Mouse (Mus musculus) yolk sac, embryonic 10.5 days (tissue): ENCODE data around the gene Noc2l.

Experiments
- DNase-seq: peaks from one replicate; pipeline ENCODE4 v3.0.0-alpha.2; 2017; ENCODE audit warnings: low spot score

The Noc2l gene

DNA sequence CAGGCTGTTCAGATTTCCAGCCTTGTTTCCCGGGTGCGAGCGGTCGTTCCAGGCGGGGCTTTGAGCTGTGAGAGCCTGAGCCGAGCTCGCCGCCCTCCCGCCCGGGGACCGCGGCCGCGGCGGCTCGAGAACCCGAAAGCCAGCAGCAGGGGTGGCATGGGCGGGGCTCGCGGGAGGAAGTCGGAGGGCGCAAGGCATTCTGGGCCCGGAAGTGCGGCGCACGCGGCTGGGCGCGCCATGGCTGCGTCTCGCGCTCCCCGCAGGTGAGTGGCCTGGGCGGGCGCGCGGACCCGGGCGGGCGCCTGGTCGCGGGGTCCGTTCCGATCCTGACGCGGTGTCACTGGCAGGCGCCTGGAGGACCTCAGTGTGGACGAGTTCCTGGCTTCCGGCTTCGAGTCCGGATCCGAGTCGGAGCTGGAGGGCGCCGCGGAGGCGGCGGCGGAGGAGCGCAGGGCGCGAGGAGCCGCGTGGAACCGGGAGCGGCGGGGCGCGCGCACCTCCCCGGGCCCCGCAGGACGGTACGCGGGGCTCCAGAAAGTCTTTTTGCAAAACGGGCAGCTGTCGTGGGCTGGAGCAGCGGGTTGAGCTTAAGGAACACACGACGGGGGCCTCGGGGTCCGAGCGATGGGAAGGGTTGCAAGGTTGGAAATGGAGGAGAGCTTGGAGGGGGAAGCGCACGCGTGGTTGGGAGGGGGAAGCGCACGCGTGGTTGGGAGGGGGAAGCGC lies at the start of gene Noc2l:
Gene Noc2l (plus strand): TSS at position 203 of the 726 bp plus-strand sequence.
- peak; percentile 93 for DNase-seq

DNA sequence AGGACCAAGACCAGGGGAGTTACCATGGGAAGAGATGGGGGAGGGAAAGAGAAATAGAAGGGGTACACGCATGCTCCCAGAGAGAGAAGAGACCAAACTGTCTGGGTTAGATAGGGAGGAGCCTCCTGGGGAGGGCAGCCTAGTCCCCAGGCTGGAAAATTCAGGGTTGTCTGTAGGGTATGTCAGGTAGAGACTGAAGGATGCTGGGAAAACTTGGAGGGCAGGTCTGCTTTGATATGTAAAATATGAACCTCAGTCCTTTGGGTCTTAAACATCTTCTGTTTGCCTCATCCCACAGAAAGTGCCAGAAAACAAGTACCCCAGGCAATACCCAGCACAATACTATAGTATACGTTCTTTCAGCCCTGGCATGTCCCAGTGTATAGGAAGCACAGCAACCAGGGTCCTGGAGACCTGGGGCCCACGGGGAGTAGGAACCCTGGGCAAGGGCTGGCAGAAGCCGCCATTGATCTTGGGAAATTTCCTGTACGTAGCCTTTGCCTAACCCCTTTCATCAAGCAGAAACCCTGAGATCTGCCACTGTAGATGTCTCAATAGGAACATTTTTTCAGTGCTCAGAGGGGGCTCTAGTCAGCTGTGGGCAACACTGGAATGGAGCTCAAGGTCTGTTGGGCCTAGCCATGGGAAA lies 47.5 kb upstream of the Noc2l start:
- DNase-seq, result no peak

GRCm38 (mm10) chr4:156188811-156189323 lies 46.9 kb upstream of the Noc2l start:
- DNase-seq, result peak; percentile 81

DNA sequence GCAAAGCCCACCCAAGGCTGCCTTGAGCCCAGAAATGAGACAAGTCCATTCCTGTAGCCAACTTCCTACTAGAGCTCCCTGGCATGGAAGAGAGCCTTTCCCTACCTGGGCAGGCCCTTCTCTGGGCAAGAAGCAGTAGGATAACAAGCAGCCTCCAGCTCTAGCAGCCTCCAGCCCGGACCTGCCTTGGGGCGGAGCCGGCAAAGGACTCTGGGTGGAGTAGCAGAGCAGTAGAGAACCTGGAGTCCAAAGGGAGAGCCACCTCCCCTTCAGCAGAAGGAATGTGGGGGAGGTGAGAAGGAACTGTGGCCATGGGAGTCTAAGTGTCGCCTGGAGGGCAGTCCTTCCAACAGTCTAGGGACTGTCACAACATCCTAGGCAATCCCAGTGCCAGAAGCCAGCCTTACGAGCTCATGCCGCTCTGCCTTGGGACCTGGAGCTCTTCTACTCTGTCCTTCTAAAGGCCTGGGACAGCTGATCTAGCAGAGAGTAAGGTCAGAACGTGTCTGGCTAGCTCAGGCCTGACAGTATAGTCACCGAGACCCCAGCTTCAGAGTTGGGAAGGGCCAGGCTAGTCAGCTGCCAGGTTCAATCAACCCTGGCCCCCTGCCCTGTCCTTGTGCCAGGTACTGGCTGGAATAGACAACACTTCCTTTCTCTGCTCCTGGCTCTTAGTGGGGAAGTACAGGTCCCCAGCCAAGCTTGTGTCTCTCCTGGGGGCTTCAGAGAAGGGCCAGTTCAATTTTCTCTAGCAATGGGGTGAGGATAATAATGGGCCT lies 43.2 kb upstream of the Noc2l start:
- DNase-seq, result peak; percentile 87

- peak; percentile 89 for DNase-seq
These were observed 42.6 kb upstream of the Noc2l start for GRCm38 (mm10) chr4:156193200-156193590.

- peak; percentile 67 for DNase-seq
These were observed 41.9 kb upstream of the Noc2l start for GRCm38 (mm10) chr4:156193906-156194305.

DNA sequence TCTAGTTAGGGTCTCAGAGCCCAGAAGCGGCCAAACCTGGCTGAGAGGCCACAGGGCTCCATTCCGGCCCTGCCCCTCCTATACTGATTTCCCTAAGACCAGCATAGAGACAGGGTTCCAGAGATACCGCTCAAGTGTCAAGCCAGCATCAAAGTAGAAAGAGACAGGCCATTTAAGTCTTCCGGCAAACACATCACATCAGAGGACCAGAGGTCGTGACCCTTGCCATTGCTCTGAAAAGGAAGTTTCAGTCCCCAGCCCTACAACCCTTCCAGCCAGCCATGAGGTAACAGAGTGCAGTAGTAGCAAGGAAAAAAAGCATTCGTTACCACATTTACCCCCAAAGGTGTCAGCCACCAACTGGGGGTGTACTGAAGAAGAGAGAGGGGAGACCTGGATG lies 41.5 kb upstream of the Noc2l start:
- peak; percentile 75 for DNase-seq

DNA sequence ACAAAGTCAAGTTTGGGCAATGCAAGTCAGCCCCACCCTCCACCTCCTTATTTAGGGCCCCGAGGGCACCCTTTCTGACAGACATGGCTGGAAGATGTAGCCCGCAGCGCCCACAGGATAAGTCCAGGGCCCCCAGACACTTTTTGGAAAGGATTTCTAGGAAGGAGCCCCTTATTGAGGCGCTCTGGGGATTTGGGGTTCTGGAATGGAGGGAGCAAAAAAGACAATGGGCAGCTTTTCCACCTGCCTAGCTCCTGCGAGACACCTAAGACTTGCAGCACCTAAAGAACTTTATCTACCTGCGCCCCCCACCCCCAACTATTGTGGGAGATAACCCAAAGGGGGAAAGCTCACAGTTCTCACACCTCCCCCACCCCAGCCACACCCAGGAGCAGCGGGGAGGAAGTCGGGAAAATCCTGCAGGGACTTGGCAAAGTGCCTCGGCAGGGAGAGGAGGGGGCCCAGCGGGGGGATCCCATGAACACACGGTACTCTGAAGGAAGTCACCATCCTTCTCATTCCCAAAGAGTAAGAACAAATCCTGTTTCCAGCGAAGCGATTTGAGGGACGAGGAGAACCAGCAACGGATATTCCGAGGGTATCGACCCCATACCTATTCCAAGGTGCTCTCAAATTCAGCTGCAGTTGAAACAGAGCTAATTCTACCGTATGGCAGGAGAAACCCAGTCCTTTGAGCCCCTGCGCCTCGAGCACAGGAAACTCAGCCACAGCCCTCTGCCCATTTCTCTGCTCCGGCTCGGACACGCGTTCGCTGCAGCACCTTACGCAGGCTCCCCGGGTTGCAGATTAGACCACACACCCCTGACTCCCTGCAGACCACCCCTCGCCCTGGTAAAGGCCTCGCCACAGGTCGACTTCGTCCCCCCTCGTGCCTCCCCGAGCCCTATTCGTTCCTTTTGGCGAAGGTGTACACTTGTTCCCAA lies 39.6 kb upstream of the Noc2l start:
- peak; percentile 61 for DNase-seq

DNA sequence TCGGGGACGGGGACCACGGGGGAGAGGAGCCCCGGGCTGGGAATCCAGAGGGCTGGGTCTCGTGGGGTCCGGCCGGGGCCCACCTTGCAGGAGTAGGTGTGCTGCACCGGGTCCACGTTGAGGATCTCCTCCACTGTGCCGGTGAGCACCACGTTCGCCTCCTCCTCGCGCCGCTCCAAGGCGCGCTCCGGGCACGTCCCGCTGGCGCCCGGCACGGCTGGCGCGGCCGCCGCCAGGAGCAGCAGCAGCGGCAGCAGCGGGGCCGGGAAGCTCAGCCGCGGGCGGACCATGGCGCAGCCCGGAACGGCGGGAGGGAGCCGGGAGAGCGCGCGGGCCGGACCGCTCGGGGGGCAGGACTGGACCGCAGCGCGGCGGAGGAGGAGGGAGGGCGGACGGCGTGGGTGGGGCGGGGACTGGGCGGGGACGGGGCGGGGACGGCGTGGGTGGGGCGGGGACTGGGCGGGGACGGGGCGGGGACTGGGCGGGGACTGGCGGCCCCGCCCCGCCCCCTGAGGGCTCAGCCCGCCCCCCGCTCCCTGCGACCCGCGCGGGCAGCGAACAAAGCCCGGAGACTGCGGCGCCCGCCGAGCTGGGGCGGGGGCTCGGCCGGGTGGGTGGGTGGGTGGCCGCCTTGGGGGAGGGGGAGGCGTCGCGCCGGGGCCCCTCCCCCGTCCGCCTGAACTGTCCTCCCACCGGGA lies 38.5 kb upstream of the Noc2l start, which contains the start of gene Agrn:
Gene Agrn (minus strand): TSS at position 358 of the 698 bp plus-strand sequence.
- DNase-seq, result peak; percentile 86

GRCm38 (mm10) chr4:156197829-156198205 lies 38.0 kb upstream of the Noc2l start:
- peak; percentile 97 for DNase-seq

- no peak for DNase-seq
These were observed 35.0 kb upstream of the Noc2l start, which contains the start of gene Isg15 for GRCm38 (mm10) chr4:156200623-156201475. Isg15 (minus strand) TSS chr4:156200818.

DNA sequence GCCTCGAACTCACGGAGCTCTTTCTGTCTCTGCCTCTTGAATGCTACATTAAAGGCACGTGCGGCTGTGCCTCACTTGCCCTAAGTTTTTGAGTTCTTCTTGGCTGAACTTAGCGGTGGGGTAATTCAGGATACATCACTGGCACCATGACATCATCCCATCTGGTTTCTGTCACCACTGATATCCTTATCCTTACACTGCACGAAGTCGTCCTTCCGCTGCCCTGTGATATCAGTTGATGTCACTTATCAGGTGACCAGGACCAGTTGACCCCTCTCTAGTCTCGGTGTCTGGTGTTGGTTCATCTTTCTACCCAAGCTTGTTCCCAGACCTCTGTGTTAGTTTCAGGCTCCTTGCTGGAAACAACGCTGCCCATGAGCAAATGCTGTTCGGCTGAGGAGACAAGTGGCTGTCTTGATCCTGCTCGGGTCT lies 33.3 kb upstream of the Noc2l start:
- no peak for DNase-seq

- peak; percentile 78 for DNase-seq
These were observed 32.8 kb upstream of the Noc2l start, which contains the start of gene AW011738 for GRCm38 (mm10) chr4:156203001-156203412. AW011738 (plus strand) TSS chr4:156203304.

GRCm38 (mm10) chr4:156203413-156204131 lies 32.2 kb upstream of the Noc2l start:
- no peak for DNase-seq

- no peak for DNase-seq
These were observed 26.9 kb upstream of the Noc2l start for GRCm38 (mm10) chr4:156208872-156209271.

GRCm38 (mm10) chr4:156209963-156210635 lies 25.7 kb upstream of the Noc2l start:
- DNase-seq, result no peak

DNA sequence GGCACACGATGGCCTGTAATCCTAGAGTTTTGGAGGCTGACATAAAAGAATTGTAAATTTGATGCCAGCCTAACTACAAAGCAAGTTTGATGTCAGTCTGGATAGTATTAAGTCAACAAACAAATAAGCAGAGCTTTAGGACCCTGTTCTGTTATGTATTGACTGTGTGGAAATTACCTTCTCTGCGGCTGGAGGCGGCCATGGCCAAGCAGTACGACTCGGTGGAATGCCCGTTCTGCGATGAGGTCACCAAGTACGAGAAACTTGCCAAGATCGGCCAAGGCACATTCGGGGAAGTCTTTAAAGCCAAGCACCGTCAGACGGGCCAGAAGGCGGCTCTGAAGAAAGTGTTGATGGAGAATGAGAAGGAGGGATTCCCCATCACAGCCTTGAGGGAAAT lies 22.7 kb upstream of the Noc2l start:
- DNase-seq, result no peak

GRCm38 (mm10) chr4:156215649-156216048 lies 20.2 kb upstream of the Noc2l start, which contains the start of gene Perm1:
Perm1 (plus strand) TSS chr4:156215868.
- no peak for DNase-seq
